Mouse (Mus musculus) kidney, embryonic 15.5 days (tissue): ENCODE data around the gene Hba-x. TPM values are rescaled to one million over a fixed set of nuclear protein-coding genes. Genes with fewer than 3 reads are reported as not detected.

ENCODE experiments used
- ATAC-seq: fragments of 200-750 bp; cut with Nextera tagmentation; replicated peaks from 2 replicates; pipeline ENCODE4 v1.8.0; 2017; ENCODE audit warnings: moderate TSS enrichment; ENCODE audit not compliant: low FRiP score
- H3K27ac ChIP-seq: fragments of 300-500 bp; sonication (generic); 2 replicates; pipeline ENCODE4 v1.5.1; 2015; ENCODE audit warnings: mild to moderate bottlenecking, inconsistent platforms
- H3K27me3 ChIP-seq: fragments of 300-500 bp; sonication (generic); 2 replicates; pipeline ENCODE4 v1.6.1; 2015; ENCODE audit warnings: inconsistent platforms
- H3K36me3 ChIP-seq: fragments of 300-500 bp; sonication (generic); 2 replicates; pipeline ENCODE4 v1.6.1; 2015; ENCODE audit warnings: inconsistent platforms
- H3K4me1 ChIP-seq: fragments of 300-500 bp; sonication (generic); 2 replicates; pipeline ENCODE4 v1.6.1; 2015; ENCODE audit warnings: inconsistent platforms
- H3K4me2 ChIP-seq: fragments of 300-500 bp; sonication (generic); 2 replicates; pipeline ENCODE4 v1.6.1; 2015; ENCODE audit warnings: moderate library complexity, mild to moderate bottlenecking, inconsistent platforms
- H3K4me3 ChIP-seq: fragments of 300-500 bp; sonication (generic); replicated peaks from 2 replicates; pipeline ENCODE4 v1.5.1; 2015; ENCODE audit warnings: mild to moderate bottlenecking, inconsistent platforms
- H3K9ac ChIP-seq: fragments of 300-500 bp; sonication (generic); 2 replicates; pipeline ENCODE4 v1.6.1; 2015; ENCODE audit warnings: mild to moderate bottlenecking, inconsistent platforms
- H3K9me3 ChIP-seq: fragments of 300-500 bp; sonication (generic); replicated peaks from 2 replicates; pipeline ENCODE4 v1.6.1; 2016; ENCODE audit warnings: inconsistent platforms
- WGBS: fragments of 180-500 bp; shearing (Covaris S2); methylation state at CpG from one replicate; pipeline ENCODE4 v1.1.7; 2015; ENCODE audit warnings: mixed read lengths; 5-methylcytosine and 5-hydroxymethylcytosine counted together
- polyA plus RNA-seq: library from polyadenylated mRNA; unstranded; fragments of >200 nt; fragmentation: Nextera tagmentation; extraction: Ambion mirVana; gene quantifications from 2 replicates; pipeline ENCODE4 v1.2.1, GENCODE M21; 2015

Gene Hba-x
- polyA plus RNA-seq: 36.6 and 65.3 TPM in 2 replicates

DNA sequence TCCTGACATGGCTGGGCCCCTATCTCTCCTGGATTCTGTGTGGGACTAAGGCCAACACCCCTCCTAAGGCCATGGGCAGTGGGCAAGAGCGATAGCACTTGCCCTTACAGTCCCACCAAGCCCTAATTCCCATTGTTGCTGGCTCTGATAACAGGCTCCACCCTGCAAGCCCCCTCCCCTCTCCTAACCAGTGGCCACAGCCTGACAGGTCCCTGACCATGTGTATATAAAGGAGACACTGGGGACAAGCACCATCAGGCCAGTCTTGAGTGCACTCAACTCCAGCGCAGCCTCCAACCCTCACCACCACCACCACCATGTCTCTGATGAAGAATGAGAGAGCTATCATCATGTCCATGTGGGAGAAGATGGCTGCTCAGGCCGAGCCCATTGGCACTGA lies at the start of gene Hba-x:
Gene Hba-x (plus strand): TSS at position 54 of the 400 bp plus-strand sequence.
- ATAC-seq: no peak
- H3K27me3 ChIP-seq: peaks cover 21% of the 10 kb centered on the region
- no peaks in the 10 kb centered on the region for H3K9me3 ChIP-seq
- H3K9ac ChIP-seq: no peak within 1 kb of the TSS
- H3K4me2 ChIP-seq: no peak within 1 kb of the TSS
- H3K36me3 ChIP-seq: no peaks in the 10 kb centered on the region
- H3K4me1 ChIP-seq: no peaks in the 10 kb centered on the region
- 73% methylated on average over 3 of the region's 3 CpGs for WGBS
- H3K4me3 ChIP-seq: no peak within 1 kb of the TSS
- H3K27ac ChIP-seq: no peak within 1 kb of the TSS

DNA sequence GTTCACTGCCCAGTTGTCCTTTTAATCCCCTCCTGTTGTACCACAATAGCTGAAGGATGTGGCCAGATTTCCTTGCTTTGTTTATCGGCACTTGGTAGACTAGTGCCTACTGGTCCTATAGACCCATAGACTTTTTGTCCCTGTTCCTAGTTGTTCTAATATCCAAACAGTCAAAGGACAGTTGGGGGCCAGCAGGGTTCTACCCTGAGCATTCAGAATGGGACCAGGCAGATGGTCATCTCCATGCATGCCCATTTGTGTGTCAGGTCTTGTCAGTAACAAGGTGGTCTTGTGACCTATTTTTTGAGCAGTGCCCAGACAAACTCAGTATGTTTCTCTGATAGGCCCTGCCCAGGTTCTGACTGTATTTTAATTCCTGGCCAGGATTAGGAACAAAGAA lies 49.2 kb upstream of the Hba-x start:
- H3K9ac ChIP-seq: peak overlapping the region; percentile 76
- WGBS: 50% methylated on average over 1 of the region's 1 CpGs
- no peaks in the 10 kb centered on the region for H3K27me3 ChIP-seq
- H3K4me1 ChIP-seq: peaks cover 59% of the 10 kb centered on the region
- ATAC-seq: no peak
- H3K36me3 ChIP-seq: peaks cover 36% of the 10 kb centered on the region
- H3K4me3 ChIP-seq: peak overlapping the region; percentile 79
- H3K4me2 ChIP-seq: peak overlapping the region; percentile 81
- H3K27ac ChIP-seq: peak overlapping the region; percentile 92; the same call in 1 of the 2 replicates
- H3K9me3 ChIP-seq: no peaks in the 10 kb centered on the region

GRCm38 (mm10) chr11:32227555-32227954 lies 48.6 kb upstream of the Hba-x start:
- H3K9ac ChIP-seq: no peak overlapping the region
- 78% methylated on average over 9 of the region's 9 CpGs for WGBS

GRCm38 (mm10) chr11:32228292-32228845 lies 47.8 kb upstream of the Hba-x start:
- Histone ChIP-seq H3K9ac (no peak overlapping the region), H3K4me3 (no peak overlapping the region)
- ATAC-seq: no peak

More at GRCm38 (mm10) chr11:32227555-32227954, 48.6 kb upstream of the Hba-x start:
- Histone ChIP-seq H3K4me3 (no peak overlapping the region), H3K4me2 (no peak overlapping the region; the same call in 1 of the 2 replicates), H3K36me3 (peaks cover 41% of the 10 kb centered on the region), H3K9me3 (no peaks in the 10 kb centered on the region), H3K4me1 (peaks cover 54% of the 10 kb centered on the region), H3K27me3 (no peaks in the 10 kb centered on the region), H3K27ac (no peak overlapping the region)
- ATAC-seq: no peak

GRCm38 (mm10) chr11:32230220-32230619 lies 46.0 kb upstream of the Hba-x start:
- no peak overlapping the region for H3K4me3 ChIP-seq
- peaks cover 66% of the 10 kb centered on the region for H3K36me3 ChIP-seq
- no peak overlapping the region for H3K4me2 ChIP-seq
- H3K4me1 ChIP-seq: peaks cover 36% of the 10 kb centered on the region
- H3K27ac ChIP-seq: no peak overlapping the region
- no peak overlapping the region for H3K9ac ChIP-seq
- H3K27me3 ChIP-seq: no peaks in the 10 kb centered on the region
- no peaks in the 10 kb centered on the region for H3K9me3 ChIP-seq
- 83% methylated on average over 4 of the region's 4 CpGs for WGBS
- ATAC-seq: no peak

More at GRCm38 (mm10) chr11:32228292-32228845, 47.8 kb upstream of the Hba-x start:
- Histone ChIP-seq H3K36me3 (peaks cover 48% of the 10 kb centered on the region), H3K4me1 (peaks cover 46% of the 10 kb centered on the region), H3K27me3 (no peaks in the 10 kb centered on the region), H3K27ac (no peak overlapping the region), H3K9me3 (no peaks in the 10 kb centered on the region), H3K4me2 (no peak overlapping the region)
- 89% methylated on average over 3 of the region's 3 CpGs for WGBS

DNA sequence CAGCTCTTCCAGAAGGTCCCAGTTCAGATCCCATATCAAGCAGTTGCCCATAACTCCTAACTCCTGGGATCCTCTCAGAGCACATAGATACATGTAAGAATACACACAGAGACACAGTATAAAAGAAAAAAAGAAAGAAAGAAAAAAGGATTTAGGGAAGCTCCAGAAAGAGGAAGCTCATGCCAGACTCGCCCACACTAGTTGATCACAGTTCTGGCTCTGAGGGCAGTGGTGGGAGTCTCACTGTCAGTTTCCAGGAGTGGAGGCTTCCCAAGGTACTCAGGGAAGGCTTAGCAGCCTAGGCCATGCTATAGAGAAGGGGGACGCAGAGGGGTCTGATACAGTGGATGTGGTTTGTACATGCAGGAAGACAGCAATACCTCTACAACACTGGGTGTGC lies 45.1 kb upstream of the Hba-x start:
- peaks cover 72% of the 10 kb centered on the region for H3K36me3 ChIP-seq
- no peak overlapping the region for H3K4me3 ChIP-seq
- ATAC-seq: no peak
- 93% methylated on average over 2 of the region's 2 CpGs for WGBS
- H3K27me3 ChIP-seq: no peaks in the 10 kb centered on the region
- no peak overlapping the region for H3K4me2 ChIP-seq
- peaks cover 35% of the 10 kb centered on the region for H3K4me1 ChIP-seq
- H3K27ac ChIP-seq: no peak overlapping the region
- H3K9me3 ChIP-seq: no peaks in the 10 kb centered on the region
- H3K9ac ChIP-seq: no peak overlapping the region

GRCm38 (mm10) chr11:32232848-32233247 lies 43.4 kb upstream of the Hba-x start:
- WGBS: 81% methylated on average over 10 of the region's 10 CpGs
- Histone ChIP-seq H3K27ac (0 out of 2 replicates have a peak overlapping the region, but pooled peaks have one; percentile 18), H3K4me1 (peaks cover 22% of the 10 kb centered on the region), H3K9me3 (no peaks in the 10 kb centered on the region), H3K27me3 (no peaks in the 10 kb centered on the region), H3K4me2 (no peak overlapping the region), H3K36me3 (peaks cover 84% of the 10 kb centered on the region), H3K9ac (no peak overlapping the region), H3K4me3 (no peak overlapping the region)
- peak; percentile 24; the same call in 1 of the 2 replicates for ATAC-seq

- no peaks in the 10 kb centered on the region for H3K9me3 ChIP-seq
- H3K27me3 ChIP-seq: no peaks in the 10 kb centered on the region
- no peak for ATAC-seq
- H3K4me3 ChIP-seq: no peak overlapping the region
- H3K4me2 ChIP-seq: no peak overlapping the region
- no peak overlapping the region for H3K27ac ChIP-seq
- H3K9ac ChIP-seq: no peak overlapping the region
- WGBS: 90% methylated on average over 3 of the region's 3 CpGs
- H3K36me3 ChIP-seq: peaks cover 82% of the 10 kb centered on the region
- peaks cover 24% of the 10 kb centered on the region for H3K4me1 ChIP-seq
Measured at GRCm38 (mm10) chr11:32233895-32234294, 42.3 kb upstream of the Hba-x start.

DNA sequence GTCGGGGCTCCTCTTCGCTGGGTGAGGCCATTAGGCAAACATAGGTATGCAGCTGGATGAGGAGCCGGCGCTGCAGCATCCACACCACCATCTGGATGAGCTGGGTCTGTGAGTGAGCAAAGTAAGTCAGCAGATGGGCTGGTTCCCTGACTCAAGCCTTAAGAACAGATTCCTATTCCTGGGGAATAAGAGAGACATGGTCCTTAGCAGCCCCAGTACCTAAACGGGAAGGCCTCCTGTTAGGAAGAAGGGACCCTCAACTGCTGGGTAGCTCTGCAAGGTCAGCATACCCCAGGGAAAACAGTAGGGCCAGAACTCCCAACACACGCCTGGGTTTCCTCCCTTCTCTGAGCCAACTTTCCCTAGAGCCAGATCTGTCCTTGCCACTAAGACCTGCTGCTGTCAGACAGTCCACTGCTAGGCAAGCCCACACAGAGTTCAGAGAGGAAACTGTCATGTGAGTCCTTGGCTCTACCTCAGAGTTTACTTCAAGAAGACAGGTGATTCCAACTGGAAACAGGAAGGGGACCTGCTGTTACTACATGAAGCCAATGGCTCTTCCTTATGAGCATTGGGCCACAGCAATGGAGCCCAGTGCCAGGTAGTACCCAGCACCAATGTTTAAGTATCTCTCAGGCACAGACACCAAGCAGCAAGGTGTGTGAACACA lies 41.2 kb upstream of the Hba-x start:
- Histone ChIP-seq H3K9ac (no peak overlapping the region), H3K4me2 (no peak overlapping the region), H3K9me3 (no peaks in the 10 kb centered on the region), H3K27ac (0 out of 2 replicates have a peak overlapping the region, but pooled peaks have one; percentile 13), H3K36me3 (peaks cover 84% of the 10 kb centered on the region), H3K4me3 (no peak overlapping the region), H3K4me1 (peaks cover 24% of the 10 kb centered on the region), H3K27me3 (no peaks in the 10 kb centered on the region)
- WGBS: 95% methylated on average over 6 of the region's 6 CpGs
- ATAC-seq: no peak

- no peak for ATAC-seq
- H3K27me3 ChIP-seq: no peaks in the 10 kb centered on the region
- H3K4me2 ChIP-seq: no peak overlapping the region
- no peaks in the 10 kb centered on the region for H3K9me3 ChIP-seq
- peaks cover 84% of the 10 kb centered on the region for H3K36me3 ChIP-seq
- H3K4me1 ChIP-seq: peaks cover 24% of the 10 kb centered on the region
- 0 out of 2 replicates have a peak overlapping the region, but pooled peaks have one; percentile 10 for H3K27ac ChIP-seq
- no peak overlapping the region for H3K9ac ChIP-seq
- WGBS: 44% methylated on average over 3 of the region's 3 CpGs
- no peak overlapping the region for H3K4me3 ChIP-seq
Measured at GRCm38 (mm10) chr11:32235646-32236045, 40.6 kb upstream of the Hba-x start.

GRCm38 (mm10) chr11:32236132-32236531 lies 40.1 kb upstream of the Hba-x start:
- no peak overlapping the region for H3K4me2 ChIP-seq
- H3K9me3 ChIP-seq: no peaks in the 10 kb centered on the region
- H3K4me1 ChIP-seq: peaks cover 24% of the 10 kb centered on the region
- no peak overlapping the region for H3K9ac ChIP-seq
- no peak for ATAC-seq
- H3K4me3 ChIP-seq: no peak overlapping the region
- H3K27me3 ChIP-seq: no peaks in the 10 kb centered on the region
- peaks cover 84% of the 10 kb centered on the region for H3K36me3 ChIP-seq
- 73% methylated on average over 2 of the region's 2 CpGs for WGBS
- no peak overlapping the region for H3K27ac ChIP-seq

DNA sequence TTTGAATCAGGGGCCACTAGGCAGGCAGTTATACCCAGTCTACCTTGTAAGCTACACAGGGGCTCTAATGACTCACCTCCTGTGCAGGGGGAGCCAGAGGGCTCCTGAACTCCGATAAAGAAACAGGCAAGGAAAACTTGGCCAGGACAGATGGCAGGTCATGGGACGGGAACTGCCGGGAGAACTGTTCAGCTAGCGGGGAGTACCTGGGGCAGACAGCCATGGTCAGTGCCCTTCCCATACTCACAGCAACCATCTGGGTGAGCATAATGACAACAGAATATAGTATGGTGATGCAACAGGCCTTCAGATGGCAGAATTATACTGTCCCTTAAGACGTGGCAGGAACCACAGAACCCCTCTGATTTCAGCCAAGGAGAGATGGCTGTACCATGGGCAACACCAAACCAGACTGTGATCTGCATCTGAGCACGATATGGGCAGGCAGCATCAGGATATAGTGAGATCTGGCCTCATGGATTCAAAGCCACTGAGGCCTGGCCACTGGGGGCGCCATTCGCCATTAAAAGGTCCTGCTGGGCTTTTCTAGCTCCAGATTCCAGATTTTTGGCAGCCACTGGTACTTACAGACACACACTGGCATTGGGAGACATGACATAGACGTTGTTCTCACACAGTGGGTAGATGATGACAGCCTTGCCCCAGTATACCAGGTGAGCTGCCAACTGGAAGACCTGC lies 39.3 kb upstream of the Hba-x start:
- H3K4me3 ChIP-seq: no peak overlapping the region
- ATAC-seq: no peak
- H3K4me2 ChIP-seq: no peak overlapping the region
- no peaks in the 10 kb centered on the region for H3K27me3 ChIP-seq
- WGBS: 65% methylated on average over 9 of the region's 9 CpGs
- no peaks in the 10 kb centered on the region for H3K9me3 ChIP-seq
- peaks cover 84% of the 10 kb centered on the region for H3K36me3 ChIP-seq
- H3K27ac ChIP-seq: no peak overlapping the region
- peaks cover 24% of the 10 kb centered on the region for H3K4me1 ChIP-seq
- H3K9ac ChIP-seq: no peak overlapping the region
